Mouse (Mus musculus): ENCODE measurements around the gene Gm11563. TPM values are rescaled to one million over a fixed set of nuclear protein-coding genes. Genes with fewer than 3 reads are reported as not detected.

Gene Gm11563
- polyA plus RNA-seq, 1 experiment from 2014 or later = not detected

GRCm38 (mm10) chr11:99609126-99609525, 49.6 kb downstream of the Gm11563 start:
- TF ChIP-seq EP300 (IDR thresholded peaks at IDR 0.05; ENCODE audit: low read depth) = no peak
- TF ChIP-seq CTCF (IDR thresholded peaks at IDR 0.05; ENCODE audit: low read depth) = no peak
- H3K4me3 ChIP-seq (ENCODE audit: low read depth, low read length) = no peak overlapping the region
- no peak for DNase-seq
- no peak overlapping the region for H3K9ac ChIP-seq (replicated peaks)
- no peaks in the 10 kb centered on the region for H3K9me3 ChIP-seq (ENCODE audit: low read length)
- ATAC-seq = no peak
- no peaks in the 10 kb centered on the region for H3K4me1 ChIP-seq (ENCODE audit: insufficient read depth)
- H3K27me3 ChIP-seq (ENCODE audit: insufficient read depth, low read length) = no peaks in the 10 kb centered on the region
- no peak overlapping the region for H3K4me2 ChIP-seq (ENCODE audit: low read depth, low read length)
- H3K27ac ChIP-seq (ENCODE audit: low read depth) = no peak overlapping the region
- 54% methylated on average over 1 of the region's 1 CpGs for WGBS (ENCODE audit: insufficient replicate concordance)
- no peaks in the 10 kb centered on the region for H3K36me3 ChIP-seq (replicated peaks; ENCODE audit: insufficient read depth, low read length)

Other genes starting within 250 kb of the Gm11563 start
- not detected in 2 replicates for gene Krt12, start 236.7 kb downstream of the Gm11563 start, polyA plus RNA-seq (2015; fragmentation: Nextera tagmentation; extraction: Ambion mirVana)
- gene Krt20, start 220.8 kb downstream of the Gm11563 start, polyA plus RNA-seq (2015; fragmentation: Nextera tagmentation; extraction: Ambion mirVana) = 13.3 and 14.5 TPM in 2 replicates
- gene Krt23, start 165.8 kb downstream of the Gm11563 start, polyA plus RNA-seq (2015; fragmentation: Nextera tagmentation; extraction: Ambion mirVana) = 15.7 and 16.5 TPM in 2 replicates
- not detected in 2 replicates for gene Krt39, start 137.6 kb downstream of the Gm11563 start, polyA plus RNA-seq (2015; fragmentation: Nextera tagmentation; extraction: Ambion mirVana)
- gene Krt40, start 115.8 kb downstream of the Gm11563 start, polyA plus RNA-seq (2015; fragmentation: Nextera tagmentation; extraction: Ambion mirVana) = not detected in 2 replicates
- gene Krtap3-3, start 108.1 kb downstream of the Gm11563 start, polyA plus RNA-seq (2015; fragmentation: Nextera tagmentation; extraction: Ambion mirVana) = not detected in 2 replicates
- not detected in 2 replicates for gene Krtap3-2, start 102.1 kb downstream of the Gm11563 start, polyA plus RNA-seq (2015; fragmentation: Nextera tagmentation; extraction: Ambion mirVana)
- not detected in 2 replicates for gene Gm11939, start 99.5 kb downstream of the Gm11563 start, polyA plus RNA-seq (2015; fragmentation: Nextera tagmentation; extraction: Ambion mirVana)
- gene Krtap3-1, start 92.3 kb downstream of the Gm11563 start, polyA plus RNA-seq (2015; fragmentation: Nextera tagmentation; extraction: Ambion mirVana) = not detected in 2 replicates
- gene Krtap1-5, start 77.9 kb downstream of the Gm11563 start, polyA plus RNA-seq (2015; fragmentation: Nextera tagmentation; extraction: Ambion mirVana) = not detected in 2 replicates
- not detected in 2 replicates for gene Krtap1-4, start 75.3 kb downstream of the Gm11563 start, polyA plus RNA-seq (2015; fragmentation: Nextera tagmentation; extraction: Ambion mirVana)
- gene Krtap1-3, start 67.6 kb downstream of the Gm11563 start, polyA plus RNA-seq (2015; fragmentation: Nextera tagmentation; extraction: Ambion mirVana) = not detected in 2 replicates
- gene Krtap9-3, start 60.9 kb downstream of the Gm11563 start, polyA plus RNA-seq (2015; fragmentation: Nextera tagmentation; extraction: Ambion mirVana) = not detected in 2 replicates
- not detected in 2 replicates for gene Gm11938, start 55.7 kb downstream of the Gm11563 start, polyA plus RNA-seq (2015; fragmentation: Nextera tagmentation; extraction: Ambion mirVana)
- not detected in 2 replicates for gene Gm11937, start 48.8 kb downstream of the Gm11563 start, polyA plus RNA-seq (2015; fragmentation: Nextera tagmentation; extraction: Ambion mirVana)
- not detected in 2 replicates for gene Krtap2-4, start 44.1 kb downstream of the Gm11563 start, polyA plus RNA-seq (2015; fragmentation: Nextera tagmentation; extraction: Ambion mirVana)
- gene Gm11562, start 38.5 kb downstream of the Gm11563 start, polyA plus RNA-seq (2015; fragmentation: Nextera tagmentation; extraction: Ambion mirVana) = not detected in 2 replicates
- not detected in 2 replicates for gene Krtap4-1, start 30.7 kb downstream of the Gm11563 start, polyA plus RNA-seq (2015; fragmentation: Nextera tagmentation; extraction: Ambion mirVana)
- not detected in 2 replicates for gene Krtap4-2, start 23.9 kb downstream of the Gm11563 start, polyA plus RNA-seq (2015; fragmentation: Nextera tagmentation; extraction: Ambion mirVana)
- not detected in 2 replicates for gene Krtap4-7, start 14.9 kb downstream of the Gm11563 start, polyA plus RNA-seq (2015; fragmentation: Nextera tagmentation; extraction: Ambion mirVana)
- gene Gm11555, start 8.7 kb downstream of the Gm11563 start, polyA plus RNA-seq (2015; fragmentation: Nextera tagmentation; extraction: Ambion mirVana) = not detected in 2 replicates
- gene Krtap4-6, start 7.0 kb upstream of the Gm11563 start, polyA plus RNA-seq (2015; fragmentation: Nextera tagmentation; extraction: Ambion mirVana) = not detected in 2 replicates
- gene Gm14190, start 31.8 kb upstream of the Gm11563 start, polyA plus RNA-seq (2015; fragmentation: Nextera tagmentation; extraction: Ambion mirVana) = not detected in 2 replicates
- gene Gm14180, start 75.3 kb upstream of the Gm11563 start, polyA plus RNA-seq (2015; fragmentation: Nextera tagmentation; extraction: Ambion mirVana) = not detected in 2 replicates
- gene Gm11595, start 114.0 kb upstream of the Gm11563 start, polyA plus RNA-seq (2015; fragmentation: Nextera tagmentation; extraction: Ambion mirVana) = not detected in 2 replicates
- gene Krtap4-8, start 121.7 kb upstream of the Gm11563 start, polyA plus RNA-seq (2015; fragmentation: Nextera tagmentation; extraction: Ambion mirVana) = not detected in 2 replicates
- gene Krtap4-9, start 126.2 kb upstream of the Gm11563 start, polyA plus RNA-seq (2015; fragmentation: Nextera tagmentation; extraction: Ambion mirVana) = not detected in 2 replicates
- gene Gm11596, start 134.5 kb upstream of the Gm11563 start, polyA plus RNA-seq (2015; fragmentation: Nextera tagmentation; extraction: Ambion mirVana) = not detected in 2 replicates
- not detected in 2 replicates for gene Gm11569, start 140.0 kb upstream of the Gm11563 start, polyA plus RNA-seq (2015; fragmentation: Nextera tagmentation; extraction: Ambion mirVana)
- gene Gm11554, start 145.5 kb upstream of the Gm11563 start, polyA plus RNA-seq (2015; fragmentation: Nextera tagmentation; extraction: Ambion mirVana) = not detected in 2 replicates
- not detected in 2 replicates for gene Krtap4-13, start 150.9 kb upstream of the Gm11563 start, polyA plus RNA-seq (2015; fragmentation: Nextera tagmentation; extraction: Ambion mirVana)
- gene Gm11564, start 156.7 kb upstream of the Gm11563 start, polyA plus RNA-seq (2015; fragmentation: Nextera tagmentation; extraction: Ambion mirVana) = not detected in 2 replicates
- not detected in 2 replicates for gene 2300003K06Rik, start 179.1 kb upstream of the Gm11563 start, polyA plus RNA-seq (2015; fragmentation: Nextera tagmentation; extraction: Ambion mirVana)
- gene Krtap4-16, start 192.6 kb upstream of the Gm11563 start, polyA plus RNA-seq (2015; fragmentation: Nextera tagmentation; extraction: Ambion mirVana) = not detected in 2 replicates
- not detected in 2 replicates for gene Gm11568, start 199.0 kb upstream of the Gm11563 start, polyA plus RNA-seq (2015; fragmentation: Nextera tagmentation; extraction: Ambion mirVana)
- gene Gm11559, start 205.5 kb upstream of the Gm11563 start, polyA plus RNA-seq (2015; fragmentation: Nextera tagmentation; extraction: Ambion mirVana) = not detected in 2 replicates
- gene Krtap9-1, start 214.4 kb upstream of the Gm11563 start, polyA plus RNA-seq (2015; fragmentation: Nextera tagmentation; extraction: Ambion mirVana) = not detected in 2 replicates
- not detected in 2 replicates for gene Gm11567, start 220.2 kb upstream of the Gm11563 start, polyA plus RNA-seq (2015; fragmentation: Nextera tagmentation; extraction: Ambion mirVana)
- not detected in 2 replicates for gene Krtap31-1, start 249.0 kb upstream of the Gm11563 start, polyA plus RNA-seq (2015; fragmentation: Nextera tagmentation; extraction: Ambion mirVana)